Mouse (Mus musculus) small intestine, adult 2 months (tissue): ENCODE data around the gene Alpk3. TPM values are rescaled to one million over a fixed set of nuclear protein-coding genes. Genes with fewer than 3 reads are reported as not detected.
A peak's percentile ranks its signal among the peaks of the same experiment; 100 is the strongest.

Experiments used
- H3K27ac ChIP-seq: fragments of 200-500 bp; 2 replicates; pipeline ENCODE4 v1.5.1; 2012; ENCODE audit warnings: low read depth, low read length, control low read depth, inconsistent platforms; ENCODE audit not compliant: insufficient read depth
- H3K27me3 ChIP-seq: fragments of 200-500 bp; 2 replicates; pipeline ENCODE4 v1.6.1; 2012; ENCODE audit warnings: mild to moderate bottlenecking, moderate library complexity, low read length, inconsistent platforms; ENCODE audit not compliant: control insufficient read depth, insufficient read depth
- H3K36me3 ChIP-seq: fragments of 200-500 bp; 2 replicates; pipeline ENCODE4 v1.6.1; 2012; ENCODE audit warnings: mild to moderate bottlenecking, low read length, control low read depth, inconsistent platforms; ENCODE audit not compliant: control insufficient read depth, insufficient read depth
- H3K4me1 ChIP-seq: fragments of 200-500 bp; 2 replicates; pipeline ENCODE4 v1.6.1; 2012; ENCODE audit warnings: low read length, inconsistent platforms, mixed read lengths; ENCODE audit not compliant: control insufficient read depth, insufficient read depth, insufficient read length
- H3K4me3 ChIP-seq: fragments of 200-500 bp; 2 replicates; pipeline ENCODE4 v1.5.1; 2012; ENCODE audit warnings: low read depth, mild to moderate bottlenecking, control low read depth, inconsistent platforms, low read length, moderate library complexity
- CTCF ChIP-seq: fragments of 200-500 bp; IDR thresholded peaks from 2 replicates; pipeline ENCODE4 v1.5.1; 2012; ENCODE audit warnings: low read depth, mild to moderate bottlenecking, control low read depth, inconsistent platforms, low read length, moderate library complexity, mixed read lengths; ENCODE audit not compliant: insufficient replicate concordance, insufficient read length; ENCODE audit errors: extremely low read depth
- POLR2A ChIP-seq: fragments of 200-500 bp; IDR thresholded peaks from 2 replicates; pipeline ENCODE4 v1.6.1; 2012; ENCODE audit warnings: low read depth, mild to moderate bottlenecking, control low read depth, inconsistent platforms, low read length, moderate library complexity
- WGBS: fragments of 180-500 bp; shearing (Covaris S2); methylation state at CpG from one replicate; pipeline ENCODE4 v1.1.7; 2018; 5-methylcytosine and 5-hydroxymethylcytosine counted together
- polyA plus RNA-seq: library from polyadenylated mRNA; depleted of rRNA; stranded (reverse); fragments of >200 nt; gene quantifications from 2 replicates; pipeline ENCODE4 v1.2.3, GENCODE M21; 2012

Alpk3 gene
- polyA plus RNA-seq, 1 experiment: 0.08 TPM

GRCm38 (mm10) chr7:81025751-81026150 is 31.6 kb upstream of the Alpk3 start:
- TF ChIP-seq POLR2A (no peak), CTCF (no peak)
- peaks cover 62% of the 10 kb centered on the region for H3K36me3 ChIP-seq
- H3K4me3 ChIP-seq: no peak overlapping the region
- H3K4me1 ChIP-seq: no peaks in the 10 kb centered on the region
- H3K27me3 ChIP-seq: no peaks in the 10 kb centered on the region
- peak overlapping the region; percentile 9; the same call in 1 of the 2 replicates for H3K27ac ChIP-seq
- WGBS: 79% methylated on average over 2 of the region's 2 CpGs

- H3K27me3 ChIP-seq: no peaks in the 10 kb centered on the region
- H3K36me3 ChIP-seq: peaks cover 71% of the 10 kb centered on the region
- H3K27ac ChIP-seq: no peak overlapping the region
- no peak overlapping the region for H3K4me3 ChIP-seq
- TF ChIP-seq POLR2A: no peak
- no peak for TF ChIP-seq CTCF
- H3K4me1 ChIP-seq: no peaks in the 10 kb centered on the region
- WGBS: 60% methylated on average over 2 of the region's 2 CpGs
Observed at GRCm38 (mm10) chr7:81039711-81040110, 17.7 kb upstream of the Alpk3 start.

GRCm38 (mm10) chr7:81043023-81043620 is 14.3 kb upstream of the Alpk3 start:
- no peak for TF ChIP-seq POLR2A
- no peak for TF ChIP-seq CTCF
- Histone ChIP-seq H3K27ac (no peak overlapping the region), H3K36me3 (peaks cover 52% of the 10 kb centered on the region), H3K4me3 (no peak overlapping the region), H3K27me3 (no peaks in the 10 kb centered on the region), H3K4me1 (no peaks in the 10 kb centered on the region)
- 81% methylated on average over 5 of the region's 5 CpGs for WGBS

GRCm38 (mm10) chr7:81047847-81048246 is 9.6 kb upstream of the Alpk3 start:
- no peak for TF ChIP-seq CTCF
- no peak for TF ChIP-seq POLR2A
- WGBS: 89% methylated on average over 3 of the region's 3 CpGs
- Histone ChIP-seq H3K27me3 (no peaks in the 10 kb centered on the region), H3K4me1 (no peaks in the 10 kb centered on the region), H3K4me3 (no peak overlapping the region), H3K36me3 (peaks cover 8% of the 10 kb centered on the region), H3K27ac (no peak overlapping the region)

- Histone ChIP-seq H3K27me3 (no peaks in the 10 kb centered on the region), H3K27ac (no peak overlapping the region), H3K4me1 (no peaks in the 10 kb centered on the region), H3K4me3 (no peak overlapping the region), H3K36me3 (peaks cover 6% of the 10 kb centered on the region)
- TF ChIP-seq CTCF (no peak), POLR2A (no peak)
- 78% methylated on average over 2 of the region's 2 CpGs for WGBS
Observed at GRCm38 (mm10) chr7:81048513-81048912, 8.9 kb upstream of the Alpk3 start.

- no peaks in the 10 kb centered on the region for H3K4me1 ChIP-seq
- TF ChIP-seq CTCF (no peak), POLR2A (no peak)
- 63% methylated on average over 5 of the region's 5 CpGs for WGBS
- H3K4me3 ChIP-seq: no peak overlapping the region
- H3K27me3 ChIP-seq: no peaks in the 10 kb centered on the region
- no peak overlapping the region for H3K27ac ChIP-seq
- H3K36me3 ChIP-seq: no peaks in the 10 kb centered on the region
Observed at GRCm38 (mm10) chr7:81049966-81050365, 7.4 kb upstream of the Alpk3 start.

GRCm38 (mm10) chr7:81055709-81056370 is 1.6 kb upstream of the Alpk3 start:
- WGBS: 80% methylated on average over 11 of the region's 11 CpGs
- H3K4me3 ChIP-seq: no peak overlapping the region
- peaks cover 13% of the 10 kb centered on the region; the same call in 1 of the 2 replicates for H3K4me1 ChIP-seq
- no peak overlapping the region for H3K27ac ChIP-seq
- TF ChIP-seq POLR2A (no peak), CTCF (no peak)
- H3K36me3 ChIP-seq: no peaks in the 10 kb centered on the region
- H3K27me3 ChIP-seq: no peaks in the 10 kb centered on the region
